Comparison of ENCODE assay signal across 16 mouse cellular contexts in the genomic region with DNA sequence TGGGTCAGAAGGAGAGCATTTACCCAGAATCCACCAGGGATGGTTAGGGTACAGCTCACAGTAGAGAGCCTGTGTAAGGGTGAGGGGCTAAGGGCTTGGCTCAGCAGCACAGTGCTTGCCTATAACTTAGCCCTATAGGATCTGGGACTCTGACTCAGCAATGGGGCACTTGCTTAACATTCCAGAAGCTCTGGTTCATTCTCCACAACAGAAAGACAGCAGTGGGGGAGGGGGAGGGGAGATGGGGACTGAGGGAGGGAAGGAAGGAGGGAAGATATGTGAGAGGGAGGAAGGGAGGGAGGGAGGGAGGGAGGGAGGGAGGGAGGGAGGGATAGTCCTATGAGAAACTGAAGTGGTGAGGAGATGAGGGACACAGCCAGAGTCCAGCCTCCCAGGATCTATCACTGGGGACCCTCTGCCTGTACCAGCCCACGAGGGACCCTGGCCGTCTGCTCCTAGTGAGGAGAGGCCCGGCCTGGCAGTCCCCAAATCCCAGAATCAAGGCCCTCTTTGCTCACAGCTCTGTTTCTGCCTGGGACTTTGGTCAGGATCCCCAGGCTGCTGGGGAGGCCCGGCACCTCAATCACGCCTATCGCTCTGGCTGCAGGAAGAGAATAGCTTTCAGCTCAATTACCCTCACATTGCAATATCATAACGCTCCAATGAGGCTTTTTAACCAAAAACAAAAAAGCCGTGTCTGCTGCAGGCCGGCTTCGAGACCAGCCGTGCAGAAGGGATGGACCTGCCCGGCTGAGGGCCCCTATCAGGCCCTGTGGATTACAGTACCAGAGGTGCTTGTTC.
DNase-seq lines count a peak whose midpoint lies in the region; ATAC-seq and TF ChIP-seq lines count a peak whose summit lies in the region.
"Had no signal": no experiment of that assay in that cellular context is flagged by ENCODE, and none has a peak within 500 bp of the region (broad histone marks: within the 10 kb centered on the region; RNA-seq: fewer than 3 reads in every experiment).

No protein-coding gene starts in this region.

- no peaks in the 10 kb centered on the region for H3K36me3 ChIP-seq in liver, embryonic 14.5 days (replicated peaks; ENCODE audit: control insufficient read depth, insufficient read depth, low read depth)
- H3K36me3 ChIP-seq in liver, embryonic 11.5 days (ENCODE audit: control insufficient read depth, insufficient read depth, low read length) = no peaks in the 10 kb centered on the region
- H3K36me3 ChIP-seq in embryonic facial prominence, embryonic 14.5 days (ENCODE audit: control insufficient read depth, insufficient read depth, low read length) = no peaks in the 10 kb centered on the region
- H3K36me3 ChIP-seq in liver, postnatal 0 days (replicated peaks; ENCODE audit: insufficient read depth, low read length) = no peaks in the 10 kb centered on the region
- no peaks in the 10 kb centered on the region for H3K36me3 ChIP-seq in intestine, postnatal 0 days (ENCODE audit: control insufficient read depth, insufficient read depth)
- H3K36me3 ChIP-seq: embryonic facial prominence, embryonic 13.5 days; intestine, embryonic 15.5 days; limb, embryonic 15.5 days; midbrain, embryonic 12.5 days had no signal

- H3K4me1 ChIP-seq in liver, embryonic 14.5 days (replicated peaks; ENCODE audit: control insufficient read depth in 2 of 2, insufficient read depth in 2 of 2, low read length in 1 of 2) = peaks cover 13 to 20% of the 10 kb centered on the region in 2 experiments; a peak in 3 of 4 replicates
- peaks cover 12% of the 10 kb centered on the region for H3K4me1 ChIP-seq in liver, embryonic 11.5 days (replicated peaks; ENCODE audit: control insufficient read depth, insufficient read depth, low read length)
- no peaks in the 10 kb centered on the region for H3K4me1 ChIP-seq in embryonic facial prominence, embryonic 14.5 days (ENCODE audit: control insufficient read depth, insufficient read depth, low read length)
- peaks cover 19% of the 10 kb centered on the region for H3K4me1 ChIP-seq in liver, postnatal 0 days (ENCODE audit: insufficient read depth)
- H3K4me1 ChIP-seq in intestine, postnatal 0 days (replicated peaks; ENCODE audit: control insufficient read depth, insufficient read depth, low read length) = no peaks in the 10 kb centered on the region
- H3K4me1 ChIP-seq: embryonic facial prominence, embryonic 13.5 days had no signal

- ATAC-seq in liver, embryonic 14.5 days (ENCODE audit: insufficient read depth) = no peak
- no peak for ATAC-seq in liver, embryonic 11.5 days (replicated peaks; ENCODE audit: low FRiP score)
- peak; percentile 69 for ATAC-seq in embryonic facial prominence, embryonic 14.5 days (ENCODE audit: low read depth)
- no peak for ATAC-seq in liver, postnatal 0 days
- ATAC-seq in monocyte, adult 5-6 weeks (replicated peaks; ENCODE audit: insufficient number of reproducible peaks, low FRiP score, low TSS enrichment, poor library complexity, severe bottlenecking) = no peak
- ATAC-seq in intestine, postnatal 0 days = no peak
- ATAC-seq: intestine, embryonic 15.5 days had no signal

- H3K4me2 ChIP-seq in liver, embryonic 14.5 days (ENCODE audit: low read depth) = no peak overlapping the region
- H3K4me2 ChIP-seq in liver, embryonic 11.5 days = no peak overlapping the region
- no peak overlapping the region for H3K4me2 ChIP-seq in embryonic facial prominence, embryonic 14.5 days (ENCODE audit: low read depth, low read length)
- H3K4me2 ChIP-seq in liver, postnatal 0 days (ENCODE audit: low read depth, low read length) = peak overlapping the region; percentile 37; the same call in 1 of the 2 replicates
- no peak overlapping the region for H3K4me2 ChIP-seq in intestine, postnatal 0 days (replicated peaks; ENCODE audit: low read depth)
- H3K4me2 ChIP-seq: embryonic facial prominence, embryonic 13.5 days; heart, embryonic 11.5 days; intestine, embryonic 15.5 days; limb, embryonic 15.5 days; midbrain, embryonic 12.5 days had no signal

- H3K27me3 ChIP-seq in liver, embryonic 14.5 days (ENCODE audit: control insufficient read depth, insufficient read depth, low read length) = no peaks in the 10 kb centered on the region
- no peaks in the 10 kb centered on the region for H3K27me3 ChIP-seq in liver, embryonic 11.5 days (replicated peaks; ENCODE audit: control insufficient read depth, insufficient read depth, low read length)
- H3K27me3 ChIP-seq in embryonic facial prominence, embryonic 14.5 days (replicated peaks; ENCODE audit: control insufficient read depth, insufficient read depth, low read length) = no peaks in the 10 kb centered on the region
- no peaks in the 10 kb centered on the region for H3K27me3 ChIP-seq in liver, postnatal 0 days (ENCODE audit: insufficient read depth, low read length)
- no peaks in the 10 kb centered on the region for H3K27me3 ChIP-seq in intestine, postnatal 0 days (replicated peaks; ENCODE audit: control insufficient read depth, insufficient read depth, low read length)
- H3K27me3 ChIP-seq: embryonic facial prominence, embryonic 13.5 days; intestine, embryonic 15.5 days; limb, embryonic 15.5 days had no signal

- DNase-seq in liver, embryonic 14.5 days (ENCODE audit: low read depth in 3 of 3, low spot score in 3 of 3) = no peak
- DNase-seq in liver, embryonic 11.5 days (ENCODE audit: low spot score) = no peak
- DNase-seq in NIH3T3 (ENCODE audit: low read depth) = peak; percentile 87
- DNase-seq in embryonic facial prominence, embryonic 14.5 days (ENCODE audit: low spot score) = peak; percentile 38
- no peak for DNase-seq in liver, postnatal 0 days
- DNase-seq: cerebellum, adult 11-12 months; gastrocnemius, postnatal 25 days; lung, postnatal 14 days had no signal

- no peak for TF ChIP-seq EP300 in liver, embryonic 14.5 days (IDR thresholded peaks at IDR 0.05; ENCODE audit: low read depth)
- TF ChIP-seq EP300 in liver, postnatal 0 days (IDR thresholded peaks at IDR 0.05; ENCODE audit: low read depth) = no peak

- H3K9ac ChIP-seq in liver, embryonic 14.5 days (replicated peaks) = no peak overlapping the region
- no peak overlapping the region for H3K9ac ChIP-seq in liver, embryonic 11.5 days (ENCODE audit: low read depth, low read length)
- H3K9ac ChIP-seq in embryonic facial prominence, embryonic 14.5 days (ENCODE audit: low read depth, low read length) = no peak overlapping the region
- H3K9ac ChIP-seq in liver, postnatal 0 days (replicated peaks) = 0 out of 2 replicates have a peak overlapping the region, but pooled peaks have one; percentile 22
- no peak overlapping the region for H3K9ac ChIP-seq in intestine, postnatal 0 days (ENCODE audit: low read depth, low read length)
- H3K9ac ChIP-seq: embryonic facial prominence, embryonic 13.5 days; intestine, embryonic 15.5 days; limb, embryonic 15.5 days; midbrain, embryonic 12.5 days had no signal

- peak overlapping the region; percentile 72 for H3K27ac ChIP-seq in liver, embryonic 14.5 days
- H3K27ac ChIP-seq in liver, embryonic 11.5 days (ENCODE audit: low read depth, low read length) = no peak overlapping the region
- no peak overlapping the region for H3K27ac ChIP-seq in embryonic facial prominence, embryonic 14.5 days (replicated peaks; ENCODE audit: low read depth, low read length)
- peak overlapping the region; percentile 85 for H3K27ac ChIP-seq in liver, postnatal 0 days (ENCODE audit: low read depth)
- no peak overlapping the region for H3K27ac ChIP-seq in intestine, postnatal 0 days (ENCODE audit: low read depth, low read length)
- H3K27ac ChIP-seq: embryonic facial prominence, embryonic 13.5 days; intestine, embryonic 15.5 days; kidney, postnatal 0 days; limb, embryonic 15.5 days; midbrain, embryonic 12.5 days had no signal

- 76% methylated on average over 12 of the region's 12 CpGs for WGBS in liver, embryonic 14.5 days (ENCODE audit: insufficient replicate concordance)
- 84% methylated on average over 12 of the region's 12 CpGs for WGBS in liver, embryonic 11.5 days
- WGBS in embryonic facial prominence, embryonic 14.5 days = 83% methylated on average over 11 of the region's 12 CpGs
- 86% methylated on average over 12 of the region's 12 CpGs for WGBS in liver, postnatal 0 days (ENCODE audit: insufficient replicate concordance)
- WGBS in intestine, postnatal 0 days = 86% methylated on average over 12 of the region's 12 CpGs

- TF ChIP-seq CTCF in liver, embryonic 14.5 days (IDR thresholded peaks at IDR 0.05; ENCODE audit: low read depth) = no peak
- no peak for TF ChIP-seq CTCF in liver, postnatal 0 days (IDR thresholded peaks at IDR 0.05; ENCODE audit: low read depth)
- TF ChIP-seq CTCF in intestine, postnatal 0 days (IDR thresholded peaks at IDR 0.05; ENCODE audit: low read depth) = no peak

- no peak overlapping the region for H3K4me3 ChIP-seq in liver, embryonic 14.5 days (ENCODE audit: insufficient read depth in 1 of 2, low read depth in 2 of 2, low read length in 2 of 2)
- no peak overlapping the region for H3K4me3 ChIP-seq in liver, embryonic 11.5 days (ENCODE audit: low read depth, low read length)
- no peak overlapping the region for H3K4me3 ChIP-seq in embryonic facial prominence, embryonic 14.5 days (ENCODE audit: low read depth, low read length)
- no peak overlapping the region for H3K4me3 ChIP-seq in liver, postnatal 0 days (ENCODE audit: low read depth, low read length)
- H3K4me3 ChIP-seq in intestine, postnatal 0 days (ENCODE audit: low read depth, low read length) = no peak overlapping the region
- H3K4me3 ChIP-seq: embryonic facial prominence, embryonic 13.5 days; intestine, embryonic 15.5 days; limb, embryonic 15.5 days; midbrain, embryonic 12.5 days had no signal

- no peaks in the 10 kb centered on the region for H3K9me3 ChIP-seq in liver, embryonic 14.5 days (ENCODE audit: control insufficient read depth, low read length)
- H3K9me3 ChIP-seq in liver, embryonic 11.5 days (ENCODE audit: control insufficient read depth, low read length) = no peaks in the 10 kb centered on the region
- no peaks in the 10 kb centered on the region; the same call in 1 of the 2 replicates for H3K9me3 ChIP-seq in embryonic facial prominence, embryonic 14.5 days (ENCODE audit: control insufficient read depth, low read length)
- no peaks in the 10 kb centered on the region for H3K9me3 ChIP-seq in liver, postnatal 0 days (ENCODE audit: low read length)
- H3K9me3 ChIP-seq in intestine, postnatal 0 days (ENCODE audit: control insufficient read depth) = no peaks in the 10 kb centered on the region
- H3K9me3 ChIP-seq: embryonic facial prominence, embryonic 13.5 days; intestine, embryonic 15.5 days; limb, embryonic 15.5 days; midbrain, embryonic 12.5 days had no signal

Comparison
In these comparisons a context has a peak if more than half of its experiments do, and no peak if none do; other contexts are left out.
1. H3K27ac ChIP-seq: peak in liver, embryonic 14.5 days (single experiment) and liver, postnatal 0 days (single experiment); none in liver, embryonic 11.5 days (single experiment), embryonic facial prominence, embryonic 14.5 days (single experiment) and intestine, postnatal 0 days (single experiment).
2. DNase-seq: peak in NIH3T3 (single experiment) and embryonic facial prominence, embryonic 14.5 days (single experiment); none in liver, embryonic 14.5 days (0 of 3), liver, embryonic 11.5 days (single experiment) and liver, postnatal 0 days (single experiment).